Mouse (Mus musculus) megakaryocyte, embryonic 14.5 days (primary cell): ENCODE data around the gene Asna1.

Experiments
- FLI1 ChIP-seq: IDR thresholded peaks from 2 replicates; pipeline ENCODE4 v1.6.1; 2012; ENCODE audit warnings: low read length, inconsistent platforms, mixed read lengths
- GATA1 ChIP-seq: IDR thresholded peaks from 3 replicates; pipeline ENCODE4 v1.6.1; 2012; ENCODE audit warnings: mixed read lengths, low read length, inconsistent platforms, borderline replicate concordance

DNA sequence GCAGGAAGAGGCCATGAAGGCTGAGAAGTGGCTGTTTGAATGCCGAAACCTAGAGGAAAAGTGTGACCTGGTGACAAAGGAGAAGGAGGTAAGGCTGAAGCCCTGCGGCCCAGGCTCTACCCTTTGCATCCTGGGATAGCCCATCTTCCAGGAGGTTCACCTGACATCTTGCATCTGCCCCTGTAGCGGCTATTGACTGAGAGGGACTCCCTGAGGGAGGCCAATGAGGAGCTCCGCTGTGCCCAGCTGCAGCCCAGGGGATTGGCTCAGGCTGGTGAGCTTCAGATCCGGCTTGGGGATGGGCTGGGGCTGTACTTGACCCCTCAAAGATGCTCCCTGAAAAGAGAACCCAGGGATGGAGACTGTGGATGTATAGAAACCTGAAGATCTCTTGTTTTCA is 28.1 kb downstream of the Asna1 start:
- TF ChIP-seq GATA1 (no peak), FLI1 (no peak)
